Mouse (Mus musculus) Patski (cell line): Measurements from ENCODE around the gene Mxd1. TPM values are rescaled to one million over a fixed set of nuclear protein-coding genes. Genes with fewer than 3 reads are reported as not detected.

Experiments
- ATAC-seq: fragments of 100-300 bp; one replicate; pipeline ENCODE4 v1.8.0; 2021
- CTCF ChIA-PET: fragments of 350-600 bp; sonication (Branson Sonifier 250); formaldehyde crosslinking; loops from one replicate; lab custom pipeline; 2022; ENCODE audit warnings: inconsistent platforms; lab: Charles Lee
- POLR2A ChIA-PET: fragments of 350-600 bp; sonication (Branson Sonifier 250); formaldehyde crosslinking; loops from one replicate; lab custom pipeline; 2022; ENCODE audit warnings: antibody characterized with exemption, inconsistent platforms; lab: Charles Lee
- DNase-seq: peaks from one replicate; pipeline ENCODE4 v3.0.0-alpha.2; 2011; ENCODE audit warnings: low read depth, low spot score
- H3K27me3 ChIP-seq: fragments of 371-371 bp; one replicate; pipeline ENCODE4 v1.5.1; 2021
- CTCF ChIP-seq: fragments of 100-300 bp; IDR thresholded peaks from one replicate; pipeline ENCODE4 v1.5.1; 2021
- in situ Hi-C: fragments of 300-500 bp; cut with MboI; formaldehyde crosslinking; loops from 3 replicates; pipeline ENCODE4 v1.11.1; 2018; ENCODE audit warnings: low pct_unique_long_range_greater_than_20kb, mixed read lengths
- polyA plus RNA-seq: library from polyadenylated mRNA; unstranded; gene quantifications from one replicate; pipeline ENCODE4 v1.2.3, GENCODE M21; 2021

Gene Mxd1
- polyA plus RNA-seq, 1 experiment from 2014 or later, result 4.8 TPM

DNA sequence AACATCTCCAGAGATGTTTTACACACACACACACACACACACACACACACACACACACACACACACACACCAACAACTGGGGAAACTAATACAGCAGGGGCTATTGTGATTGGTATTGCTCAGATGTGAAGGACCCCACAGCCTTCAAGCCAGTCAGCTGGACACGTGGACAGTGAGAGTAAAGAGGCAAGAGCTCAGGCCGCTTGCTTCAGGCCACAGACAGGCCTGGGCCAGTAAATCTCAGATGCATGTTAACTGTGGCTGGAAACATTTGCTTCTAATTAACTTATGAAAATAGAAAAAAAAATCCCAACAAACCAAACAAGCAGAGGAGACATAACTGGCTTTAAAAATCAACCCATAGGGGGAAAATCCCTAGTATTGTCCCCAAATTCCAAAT lies 31.1 kb downstream of the Mxd1 start:
- in situ Hi-C loops, result no loop called here
- CTCF ChIA-PET, result interaction anchor here (1.1 kb wide), 1 partner anchor 39 kb away, joined by 5 read pairs; no protein-coding TSS in a partner anchor
- no peak for TF ChIP-seq CTCF

DNA sequence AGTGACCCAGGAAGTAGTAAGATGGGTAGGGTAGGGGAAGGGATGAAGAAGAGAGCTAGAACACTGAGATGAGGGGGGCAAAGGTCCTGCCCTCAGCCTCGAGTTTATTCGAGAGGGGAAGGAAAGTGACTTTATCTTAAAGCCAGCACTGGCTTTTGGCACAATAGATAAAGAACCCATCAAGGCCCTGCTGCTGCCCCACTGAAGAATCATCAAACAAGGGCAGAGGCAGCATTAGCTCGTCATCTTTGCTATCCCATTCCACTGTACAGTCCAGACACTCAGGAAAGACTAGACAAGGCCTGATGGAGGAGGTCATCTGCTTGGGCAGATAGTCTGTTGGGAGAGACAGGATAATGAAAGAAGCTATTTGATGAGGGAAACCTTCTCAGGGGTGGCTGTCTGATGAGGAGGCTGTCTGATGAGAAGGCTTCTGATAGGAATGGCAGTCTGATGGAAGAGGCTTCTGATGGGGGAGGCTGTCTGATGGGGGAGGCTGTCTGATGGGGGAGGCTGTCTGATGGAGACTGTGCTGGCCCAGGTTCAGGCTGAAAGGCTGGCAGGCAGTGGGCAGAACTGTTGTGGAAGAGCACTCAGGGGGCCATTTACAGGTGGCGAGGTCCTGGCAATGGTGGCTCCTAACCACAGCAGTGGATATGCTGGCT lies 31.7 kb downstream of the Mxd1 start:
- DNase-seq (no peak), ATAC-seq (no peak)
- H3K27me3 ChIP-seq, result no peaks in the 10 kb centered on the region
- POLR2A ChIA-PET, result interaction anchor here (0.6 kb wide), 1 partner anchor 12 kb away, joined by 4 read pairs; no protein-coding TSS in a partner anchor
- CTCF ChIA-PET, result interaction anchor here (1.1 kb wide), 1 partner anchor 38 kb away, joined by 5 read pairs; no protein-coding TSS in a partner anchor
- in situ Hi-C loops, result no loop called here
- no peak for TF ChIP-seq CTCF

More for the DNA sequence above, 31.1 kb downstream of the Mxd1 start:
- no peak for DNase-seq
- H3K27me3 ChIP-seq, result no peaks in the 10 kb centered on the region
- POLR2A ChIA-PET, result interaction anchor here (0.6 kb wide), 2 partner anchors 11 to 31 kb away, joined by 4 read pairs; no protein-coding TSS in a partner anchor
- ATAC-seq, result no peak

DNA sequence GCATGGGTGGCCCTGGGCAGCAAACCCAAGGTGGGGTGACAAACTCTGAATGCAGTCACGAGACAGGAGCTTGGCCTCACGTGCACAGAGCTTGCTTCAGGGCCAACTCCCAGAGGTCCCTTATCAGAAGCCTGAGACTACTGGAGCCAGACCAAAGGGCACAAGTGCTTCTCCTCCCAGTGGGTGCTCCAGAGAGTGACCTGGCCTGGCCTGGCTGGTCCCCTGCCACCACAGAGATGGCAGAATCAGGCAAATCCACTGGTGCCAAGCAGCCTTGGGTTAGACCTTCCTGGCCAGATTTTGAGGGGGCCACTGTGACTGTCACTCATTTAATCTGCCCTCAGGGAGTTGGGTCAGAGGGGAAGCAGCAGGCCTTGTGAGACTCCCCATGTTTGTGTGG lies 32.5 kb downstream of the Mxd1 start:
- POLR2A ChIA-PET, result no interaction called here
- in situ Hi-C loops, result no loop called here
- CTCF ChIA-PET, result no interaction called here
- TF ChIP-seq CTCF, result no peak
- H3K27me3 ChIP-seq, result no peaks in the 10 kb centered on the region
- no peak for ATAC-seq
- no peak for DNase-seq

DNA sequence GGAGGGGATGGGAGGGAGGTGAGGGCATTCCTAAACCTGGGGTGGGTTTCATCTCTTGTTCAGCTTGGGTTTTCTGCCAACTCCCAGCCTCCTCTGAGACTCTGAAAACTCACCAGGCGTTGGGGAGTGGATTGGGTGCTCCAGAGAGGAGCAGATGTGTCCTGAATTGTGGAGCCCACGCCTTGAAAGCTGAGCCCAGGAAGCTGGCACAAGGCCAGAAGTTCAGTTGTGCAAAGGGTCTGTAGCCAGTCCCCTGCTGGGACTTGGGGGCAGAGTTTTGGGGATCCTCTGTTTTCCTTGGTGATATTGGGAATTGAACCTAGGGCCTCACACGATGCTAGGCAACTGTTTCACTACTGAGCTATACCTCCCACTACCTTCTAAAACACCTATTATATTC lies 38.8 kb downstream of the Mxd1 start:
- ATAC-seq (no peak), DNase-seq (no peak)
- in situ Hi-C loops, result no loop called here
- no peaks in the 10 kb centered on the region for H3K27me3 ChIP-seq
- POLR2A ChIA-PET, result no interaction called here
- TF ChIP-seq CTCF, result no peak
- CTCF ChIA-PET, result no interaction called here

DNA sequence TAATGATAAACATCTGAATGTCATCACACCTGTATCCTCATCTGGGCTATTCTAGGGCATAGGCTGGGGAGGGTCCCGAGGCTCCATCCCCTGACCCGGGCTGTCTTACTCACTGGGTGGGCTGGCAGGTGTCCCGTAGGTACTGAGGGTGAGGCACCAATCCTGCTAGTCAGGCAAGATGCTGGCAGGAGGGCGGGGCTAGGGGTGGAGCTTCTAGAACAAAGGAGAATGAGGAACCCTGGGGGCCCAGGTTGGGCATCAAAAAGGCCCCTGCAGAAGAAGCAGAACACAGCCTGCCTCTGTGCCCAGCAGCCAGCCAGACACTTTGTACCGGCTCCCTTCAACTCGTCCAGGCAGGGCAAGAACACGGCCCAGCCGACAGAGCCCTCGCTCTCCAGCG lies 41.0 kb downstream of the Mxd1 start, which contains the start of gene Asprv1:
Gene Asprv1 (plus strand): TSS at position 219 of the 400 bp plus-strand sequence.
- POLR2A ChIA-PET, result no interaction called here
- CTCF ChIA-PET, result no interaction called here
- TF ChIP-seq CTCF, result no peak
- ATAC-seq (no peak), DNase-seq (no peak)
- no peaks in the 10 kb centered on the region for H3K27me3 ChIP-seq
- in situ Hi-C loops, result no loop called here

DNA sequence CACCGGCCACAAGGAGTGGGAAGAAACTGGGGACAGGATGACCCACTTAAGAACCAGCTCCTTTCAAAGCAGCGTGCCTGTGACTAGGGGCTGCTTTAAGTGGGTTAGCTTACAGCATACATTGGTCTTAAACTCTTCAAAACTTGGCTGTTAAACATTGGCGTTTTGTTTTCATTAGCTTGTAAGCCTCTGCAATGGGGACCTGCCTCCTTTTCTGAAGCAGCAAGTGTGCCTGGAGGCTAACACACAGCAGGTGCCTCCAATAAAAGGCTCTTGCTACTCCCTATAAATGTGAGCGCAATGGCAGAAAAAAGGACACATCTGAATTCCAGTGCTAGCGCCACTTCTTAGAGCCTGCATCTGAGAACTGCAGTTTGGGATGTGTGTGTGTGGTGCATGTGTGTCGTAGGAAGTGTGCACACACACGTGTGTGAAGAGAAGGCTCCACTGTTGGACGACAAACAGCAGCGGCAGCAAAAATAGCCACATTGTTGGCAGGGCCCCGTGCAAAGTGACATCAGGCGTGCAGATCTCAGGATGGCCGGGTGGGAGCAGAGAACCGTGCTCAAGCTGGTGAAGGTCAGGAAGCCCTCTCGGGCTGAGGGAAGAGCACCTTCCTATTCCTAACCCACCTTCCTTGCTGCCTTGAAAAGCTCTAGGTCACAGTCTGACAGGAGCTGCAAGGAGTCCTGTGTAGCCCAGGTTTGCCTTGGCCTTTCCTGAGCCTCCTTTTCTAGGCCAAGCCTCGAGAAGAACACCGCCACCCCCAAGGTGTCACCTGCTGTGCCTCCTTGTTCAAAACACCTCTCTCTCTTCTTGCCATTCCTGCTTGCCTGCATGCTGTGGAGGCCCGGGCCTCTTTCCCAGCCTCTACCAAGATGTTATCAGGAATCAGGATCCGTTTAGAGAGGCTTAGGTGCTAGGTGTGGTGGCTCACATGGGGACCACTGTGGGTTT lies 44.6 kb downstream of the Mxd1 start:
- TF ChIP-seq CTCF, result no peak
- no peak for ATAC-seq
- ChIA-PET POLR2A (no interaction called here), CTCF (no interaction called here)
- H3K27me3 ChIP-seq, result no peaks in the 10 kb centered on the region
- in situ Hi-C loops, result no loop called here
- no peak for DNase-seq

DNA sequence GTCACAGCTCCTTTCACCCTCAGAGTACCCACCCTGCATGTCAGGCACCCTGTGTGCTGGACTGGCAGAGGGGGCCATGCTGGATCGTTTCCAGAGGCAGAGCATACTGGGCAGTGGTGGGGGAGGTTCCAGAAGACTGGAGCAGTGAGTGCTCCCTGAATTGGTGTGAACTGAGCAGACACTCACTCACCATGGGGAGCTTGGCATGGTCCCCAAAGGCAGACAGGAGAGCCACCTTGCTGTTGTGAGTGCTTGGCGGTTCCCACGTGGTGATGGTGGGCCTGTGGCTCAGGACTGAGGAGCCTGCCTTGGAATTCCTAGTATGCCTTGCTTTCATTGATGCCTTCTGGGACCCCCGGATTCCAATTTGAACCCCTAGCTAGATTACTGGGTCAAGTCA lies 45.8 kb downstream of the Mxd1 start:
- DNase-seq (no peak), ATAC-seq (no peak)
- CTCF ChIA-PET, result no interaction called here
- in situ Hi-C loops, result no loop called here
- POLR2A ChIA-PET, result no interaction called here
- no peaks in the 10 kb centered on the region for H3K27me3 ChIP-seq
- no peak for TF ChIP-seq CTCF

DNA sequence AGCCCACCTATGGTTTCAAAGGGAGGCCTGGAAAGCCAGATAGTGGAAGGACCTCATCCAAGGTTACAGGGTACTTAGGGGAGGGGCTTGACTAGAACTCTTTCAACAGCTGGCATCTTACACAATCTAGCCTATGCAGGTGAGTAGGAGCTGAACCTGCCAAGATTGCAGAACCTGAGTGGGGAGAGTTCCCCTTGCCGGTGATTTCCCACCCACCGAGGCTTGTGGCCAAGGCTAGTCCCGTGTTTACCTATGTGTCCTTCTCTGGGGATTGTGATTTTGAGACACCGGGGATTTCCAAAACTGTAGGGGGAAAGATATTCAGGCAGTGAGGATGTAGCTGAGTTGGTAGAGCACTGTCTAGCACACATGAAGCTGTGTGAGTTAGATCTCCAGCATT lies 53.7 kb downstream of the Mxd1 start:
- ChIA-PET CTCF (interaction anchor here (1.0 kb wide), 1 partner anchor 16 kb away, joined by 3 read pairs; no protein-coding TSS in a partner anchor), POLR2A (interaction anchor here (0.6 kb wide), 1 partner anchor 36 kb away, joined by 3 read pairs; no protein-coding TSS in a partner anchor)
- ATAC-seq, result no peak
- no peak for DNase-seq
- in situ Hi-C loops, result no loop called here
- H3K27me3 ChIP-seq, result no peaks in the 10 kb centered on the region
- TF ChIP-seq CTCF, result no peak

DNA sequence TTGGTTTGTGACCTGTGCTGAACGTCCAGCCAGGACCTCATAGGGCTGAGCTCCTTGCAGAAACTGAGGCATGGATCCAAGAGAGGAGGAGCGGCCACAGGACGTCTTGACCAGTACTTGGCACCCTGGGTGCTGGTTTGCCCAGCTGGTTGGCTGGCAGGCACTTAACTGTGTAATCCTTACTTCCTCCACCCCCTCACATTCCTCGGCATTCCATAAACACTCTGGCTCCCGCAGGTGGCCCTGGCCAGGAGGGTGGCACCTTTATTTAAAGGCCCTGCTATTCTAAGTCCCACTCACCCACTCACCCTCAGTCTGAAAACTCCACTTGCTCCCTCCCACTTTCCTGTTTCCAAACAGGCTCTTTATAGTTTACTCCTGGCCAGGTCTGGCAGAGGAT lies 58.2 kb downstream of the Mxd1 start:
- no peak for DNase-seq
- in situ Hi-C loops, result no loop called here

DNA sequence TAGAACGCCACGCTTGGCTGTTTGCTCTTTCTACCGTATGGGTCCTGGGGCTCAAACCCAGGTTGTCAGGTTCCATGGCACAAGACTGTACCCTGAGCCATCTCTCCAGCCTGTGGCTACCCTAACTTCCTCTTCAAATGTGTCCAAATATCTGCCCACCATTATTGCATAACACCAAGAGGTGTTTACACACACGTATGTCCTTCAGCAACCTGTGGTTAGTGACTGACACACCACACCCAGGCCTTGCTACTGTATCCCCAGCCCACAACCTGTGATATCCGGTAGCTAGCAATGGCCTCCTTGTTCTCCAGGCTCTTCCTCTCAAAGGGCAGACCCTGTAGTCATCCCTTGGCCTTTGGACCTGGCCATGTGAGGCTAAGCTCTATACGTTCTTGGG lies 59.7 kb downstream of the Mxd1 start:
- no peaks in the 10 kb centered on the region for H3K27me3 ChIP-seq
- in situ Hi-C loops, result no loop called here
- ChIA-PET CTCF (interaction anchor here (1.7 kb wide), 1 partner anchor 10 kb away, joined by 5 read pairs; no protein-coding TSS in a partner anchor), POLR2A (no interaction called here)
- no peak for ATAC-seq
- no peak for TF ChIP-seq CTCF
- no peak for DNase-seq

More for the DNA sequence above, 58.2 kb downstream of the Mxd1 start:
- peak; percentile 32 for ATAC-seq
- no peak for TF ChIP-seq CTCF
- ChIA-PET POLR2A (no interaction called here), CTCF (interaction anchor here (1.0 to 1.7 kb wide), 3 partner anchors 11 to 66 kb away, joined by 4 to 5 read pairs (median 5); no protein-coding TSS in a partner anchor)
- H3K27me3 ChIP-seq, result no peaks in the 10 kb centered on the region
